Mouse (Mus musculus) ovary, postnatal 10 days (tissue): ENCODE measurements at regions not wholly inside any gene's neighbourhood (a gene's known extent, or its start where the extent isn't known, plus 50 kb on each side); places are given as distances from the start of the nearest gene placed in this dataset.

ENCODE experiments used
- DNase-seq: peaks from one replicate; pipeline ENCODE4 v3.0.0; 2022; ENCODE audit warnings: low spot score

- no peak for DNase-seq
Observed at GRCm38 (mm10) chr1:189473071-189473470, 71.0 kb upstream of the Kcnk2 start.

- DNase-seq = no peak
Observed at GRCm38 (mm10) chr1:189458421-189458820, 56.3 kb upstream of the Kcnk2 start.
